Mouse (Mus musculus): ENCODE measurements around the gene Crabp2.
A peak's percentile ranks its signal among the peaks of the same experiment; 100 is the strongest.

- TF ChIP-seq POLR2A (IDR thresholded peaks at IDR 0.05; ENCODE audit: insufficient read length, low read depth) (peak; percentile 34), USF1 (IDR thresholded peaks at IDR 0.05; ENCODE audit: low read depth) (no peak), TCF12 (IDR thresholded peaks at IDR 0.05; ENCODE audit: insufficient read depth, poor library complexity, severe bottlenecking) (no peak), TCF3 (IDR thresholded peaks at IDR 0.05; ENCODE audit: insufficient read length, low read depth) (peak; percentile 1), MAX (IDR thresholded peaks at IDR 0.05; ENCODE audit: low read depth) (no peak)
Measured at GRCm38 (mm10) chr3:87949266-87949954, 944 bp downstream of the Crabp2 start.

Measured in myocyte (in vitro differentiated cells).